Mouse (Mus musculus) monocyte, adult 5-6 weeks (primary cell): ENCODE measurements around the gene Nfix. TPM values are rescaled to one million over a fixed set of nuclear protein-coding genes. Genes with fewer than 3 reads are reported as not detected.

ENCODE experiments used
- ATAC-seq: fragments of 153-309, 156-312 bp; replicated peaks from 2 replicates; pipeline ENCODE4 v1.8.0; 2017; ENCODE audit warnings: mild to moderate bottlenecking; ENCODE audit not compliant: low TSS enrichment, insufficient number of reproducible peaks, severe bottlenecking, poor library complexity, low FRiP score
- total RNA-seq: library from RNA; stranded (forward); fragments of 200-1000, 200-491, 200-594 nt; gene quantifications from 3 replicates; pipeline ENCODE4 v1.2.3, GENCODE M21; 2017

Nfix gene
- total RNA-seq, 1 experiment from 2014 or later = 16.7 TPM

- ATAC-seq = no peak
Measured at GRCm38 (mm10) chr8:84809109-84809940, 9.2 kb upstream of the Nfix start.

GRCm38 (mm10) chr8:84806031-84806430, 5.9 kb upstream of the Nfix start:
- no peak for ATAC-seq

GRCm38 (mm10) chr8:84799136-84799931, 810 bp downstream of the Nfix start:
- ATAC-seq = no peak; the same call in 1 of the 2 replicates

DNA sequence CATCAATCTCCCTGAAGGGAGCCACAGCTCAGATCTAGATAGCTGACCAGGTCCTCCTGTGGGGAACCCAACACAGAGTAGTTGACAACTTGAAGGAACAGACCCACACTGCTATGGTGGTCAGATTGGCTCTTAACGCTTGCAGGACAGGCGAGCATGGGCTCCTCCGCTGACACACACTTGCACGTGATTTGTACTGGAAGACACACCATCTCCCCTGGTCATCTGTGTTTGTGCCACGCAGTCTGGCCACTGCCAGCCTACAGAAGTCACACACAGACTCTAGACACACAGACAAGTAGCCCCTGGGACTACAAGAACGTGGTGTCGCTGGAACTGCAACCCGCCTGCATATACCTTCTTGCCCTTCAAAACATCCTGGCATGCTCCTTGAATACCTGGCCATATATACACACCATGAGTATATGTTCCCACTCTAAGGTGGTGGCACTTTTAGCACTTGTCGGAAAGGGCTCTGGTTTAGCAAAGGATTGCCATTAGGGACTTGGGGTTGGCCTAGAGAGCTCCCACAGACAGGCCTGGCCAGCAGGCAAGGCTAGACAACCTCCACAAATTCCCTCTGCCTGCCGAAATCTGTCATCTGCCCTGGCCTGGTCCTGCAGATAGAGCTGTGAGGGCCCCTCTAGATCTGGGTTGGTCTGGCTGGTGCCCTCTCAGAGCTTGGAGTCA, 1.6 kb downstream of the Nfix start:
- no peak for ATAC-seq

DNA sequence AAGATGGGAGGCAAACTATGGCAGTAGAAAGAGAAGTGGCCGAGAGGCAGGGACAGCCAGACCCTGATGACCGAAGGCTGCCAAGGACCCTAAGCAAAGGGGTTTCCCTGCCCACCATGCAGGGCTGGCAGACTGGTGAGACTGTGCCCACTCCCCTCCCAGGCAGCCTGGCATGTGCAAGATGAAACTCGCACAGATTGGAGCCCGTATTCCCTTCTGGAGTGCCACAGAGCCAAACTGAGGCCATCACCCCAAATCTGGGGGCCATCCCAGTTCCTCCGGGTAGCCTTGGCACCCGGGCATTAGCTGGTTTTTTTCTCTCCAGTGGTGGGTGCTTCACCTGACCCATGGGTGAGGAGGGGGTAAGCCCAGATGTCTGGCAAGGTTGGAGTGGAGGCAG, 2.2 kb downstream of the Nfix start:
- no peak for ATAC-seq

- no peak for ATAC-seq
Measured at GRCm38 (mm10) chr8:84797256-84797797, 2.8 kb downstream of the Nfix start.

- no peak for ATAC-seq
Measured at GRCm38 (mm10) chr8:84794486-84794885, 5.7 kb downstream of the Nfix start.

DNA sequence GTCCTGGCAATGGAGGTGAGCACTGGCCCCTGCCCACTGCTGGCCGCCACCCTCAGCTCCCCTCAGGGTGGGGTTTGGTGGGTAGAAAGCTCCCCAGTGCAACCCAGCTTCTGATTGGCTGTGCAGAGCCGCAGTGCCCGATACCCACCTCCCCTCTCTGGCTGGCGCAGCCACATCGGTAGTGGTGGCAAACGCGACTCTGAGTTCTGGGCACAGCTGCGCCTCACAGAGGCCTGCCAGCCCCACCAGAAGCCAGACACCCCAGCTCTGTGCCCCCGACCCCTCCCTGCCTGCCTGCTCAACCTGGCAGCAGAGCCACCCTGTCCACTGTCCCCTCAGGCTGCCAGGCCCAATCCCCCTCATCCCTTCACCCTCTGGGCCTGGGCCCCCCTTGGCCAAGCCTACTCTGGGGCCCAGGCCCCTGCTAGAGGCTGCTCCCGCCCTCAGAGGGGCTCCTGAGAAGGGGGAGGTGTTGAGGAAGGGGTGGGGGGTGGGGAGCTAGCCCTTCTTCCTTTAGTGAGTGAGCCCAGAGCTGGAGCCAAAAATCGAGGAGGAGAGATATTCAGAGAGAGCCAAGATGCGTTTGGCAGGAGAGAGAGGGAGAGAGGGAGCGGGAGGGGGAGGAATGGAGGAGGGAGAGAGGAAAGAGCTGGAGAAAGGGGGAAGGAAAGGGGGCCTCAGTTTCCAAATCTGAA, 6.2 kb downstream of the Nfix start:
- ATAC-seq = no peak

DNA sequence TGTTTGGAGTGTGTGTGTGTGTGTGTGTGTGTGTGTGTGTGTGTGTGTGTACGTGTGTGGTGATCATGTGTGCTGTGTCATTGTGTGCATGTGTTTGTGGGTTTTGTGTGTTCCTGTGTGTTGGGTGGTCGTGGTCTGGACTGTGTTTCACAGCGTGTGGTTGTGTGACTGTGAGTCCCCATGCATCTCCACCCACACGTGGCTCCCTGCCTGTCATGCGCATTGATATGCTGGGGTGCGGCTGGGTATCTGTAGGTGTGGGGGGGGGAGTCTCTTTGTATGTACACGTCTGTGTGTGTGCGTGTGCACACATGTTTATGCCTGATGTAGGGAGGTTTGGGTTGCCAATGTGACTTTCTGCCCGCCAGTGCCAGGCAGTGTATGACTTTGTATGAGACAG, 7.0 kb downstream of the Nfix start:
- no peak for ATAC-seq

DNA sequence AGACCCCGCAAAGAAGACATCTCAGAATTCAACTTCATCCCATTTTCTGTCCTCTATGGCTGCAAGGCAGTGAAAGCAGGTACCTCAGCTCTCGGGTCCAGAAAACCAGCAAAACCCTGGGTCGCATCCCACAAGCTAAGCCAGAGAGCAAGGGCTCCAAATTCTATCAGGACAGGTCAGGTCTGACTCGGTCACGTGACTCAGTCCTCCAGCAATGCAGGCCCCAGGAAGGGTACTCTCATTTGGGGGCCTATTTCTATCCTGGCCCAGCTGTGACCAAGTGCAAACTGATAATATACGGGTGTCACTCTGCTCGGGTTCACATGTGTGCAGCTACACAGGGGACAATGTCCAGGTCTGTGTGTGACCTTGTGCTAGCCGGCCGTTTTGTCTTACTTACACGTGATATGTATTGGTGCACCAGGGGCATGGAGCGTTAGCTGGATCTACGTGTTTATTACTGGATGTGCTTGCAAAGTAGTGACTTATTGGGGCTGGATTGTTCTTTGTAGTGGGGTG, 7.7 kb downstream of the Nfix start:
- no peak for ATAC-seq

GRCm38 (mm10) chr8:84790537-84790936, 9.6 kb downstream of the Nfix start:
- no peak for ATAC-seq

DNA sequence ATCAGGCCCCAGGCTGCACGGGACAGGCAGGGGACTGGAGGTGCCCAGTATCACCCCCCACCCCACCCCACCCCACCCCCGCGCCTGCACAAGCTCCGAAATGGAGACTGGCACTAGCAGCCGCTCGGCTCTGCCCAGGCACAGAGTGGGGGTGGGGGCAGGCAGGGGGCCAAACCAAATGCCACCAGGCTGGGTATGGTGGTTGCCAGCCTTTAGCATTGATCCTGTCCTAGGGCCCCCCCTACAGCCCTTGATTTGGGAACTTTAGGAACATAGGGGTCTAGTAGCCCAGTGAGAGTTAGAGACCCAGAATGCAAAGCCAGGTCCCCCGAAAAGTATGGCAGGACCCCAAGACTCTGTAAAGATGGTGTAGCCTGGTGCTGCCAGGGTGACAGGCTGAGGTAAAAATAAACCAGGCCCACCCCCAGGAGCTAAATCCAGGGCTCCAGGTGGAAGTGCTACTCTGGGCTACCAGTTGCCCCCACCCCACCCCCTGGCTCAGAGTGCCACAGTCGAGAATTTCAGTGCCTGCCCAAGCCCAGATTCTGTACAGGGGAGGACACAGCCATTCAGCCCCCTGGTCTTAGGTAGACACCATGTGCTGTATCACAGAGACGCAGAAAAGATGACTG, 10.2 kb downstream of the Nfix start:
- ATAC-seq = no peak

GRCm38 (mm10) chr8:84789345-84789744, 10.8 kb downstream of the Nfix start:
- no peak for ATAC-seq

DNA sequence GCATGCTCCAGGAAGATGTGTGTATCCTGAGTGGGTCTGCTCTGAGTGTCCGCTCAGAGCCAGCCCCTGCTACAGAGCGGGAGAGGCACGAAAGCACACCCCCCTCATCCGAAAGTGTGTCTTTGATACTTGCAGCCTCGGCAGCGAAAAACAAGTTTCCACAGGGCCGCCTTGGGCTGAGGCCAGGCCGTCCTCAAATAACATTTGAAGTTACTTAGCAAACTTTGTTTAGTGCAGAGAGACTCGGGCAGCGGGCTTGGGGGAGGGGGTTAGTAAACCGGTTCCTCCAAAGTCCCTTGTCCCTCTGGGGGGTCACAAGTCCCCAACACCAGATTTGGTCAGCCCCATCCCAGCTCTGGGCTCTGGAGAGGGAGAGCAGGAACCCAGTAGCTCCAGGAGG, 11.2 kb downstream of the Nfix start:
- no peak for ATAC-seq

DNA sequence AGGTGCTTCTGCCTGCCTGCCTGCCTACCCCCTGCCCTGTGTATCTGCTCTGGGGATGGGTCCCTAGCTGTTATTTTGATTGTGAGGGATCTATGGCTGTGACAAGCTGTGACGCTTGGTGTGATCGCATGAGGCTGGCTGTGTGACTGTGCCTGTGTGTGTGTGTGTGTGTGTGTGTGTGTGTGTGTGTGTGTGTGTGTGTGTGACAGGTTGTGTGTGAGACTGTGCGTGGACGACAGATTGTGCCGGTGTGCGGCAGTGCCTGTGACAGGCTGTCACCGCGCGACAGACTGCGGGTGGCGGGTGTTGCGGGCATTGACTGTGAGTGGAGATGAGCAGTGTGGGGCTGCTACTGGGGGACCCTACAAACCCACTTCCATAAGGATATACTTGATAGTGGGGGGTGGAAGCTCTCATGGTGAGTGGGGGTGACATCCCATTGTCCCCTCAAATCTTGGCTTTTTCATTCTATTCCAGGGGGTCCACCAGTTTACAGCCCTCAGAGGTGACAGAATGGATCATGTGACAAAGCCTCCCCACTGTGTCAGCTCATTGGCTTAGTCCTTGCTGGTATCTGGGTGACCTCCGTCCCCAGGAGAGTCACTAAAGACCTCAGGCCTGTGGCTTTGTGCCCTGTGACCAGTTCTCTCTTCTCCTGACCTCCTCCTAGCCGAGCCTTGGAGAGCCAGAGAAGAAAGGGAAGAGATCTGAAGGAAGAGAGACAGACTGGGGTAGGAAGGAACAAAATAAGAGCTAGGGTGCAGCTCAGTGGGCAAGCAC, 12.4 kb downstream of the Nfix start:
- ATAC-seq = no peak

- ATAC-seq = no peak
Measured at GRCm38 (mm10) chr8:84786801-84787467, 13.2 kb downstream of the Nfix start.
